Mouse (Mus musculus) adrenal gland, postnatal 25 days (tissue): Measurements from ENCODE around the gene Usp18. TPM values are rescaled to one million over a fixed set of nuclear protein-coding genes. Genes with fewer than 3 reads are reported as not detected.

ENCODE experiments used
- DNase-seq: peaks from one replicate; pipeline ENCODE4 v3.0.0; 2021; ENCODE audit warnings: mixed read lengths
- total RNA-seq: library from RNA; stranded (reverse); gene quantifications from 2 replicates; pipeline ENCODE4 v1.2.3, GENCODE M21; 2021

Usp18 gene
- total RNA-seq, 1 experiment from 2014 or later, result 2.2 TPM

- no peak for DNase-seq
These were observed 20.7 kb upstream of the Usp18 start for GRCm38 (mm10) chr6:121224993-121225392.

- no peak for DNase-seq
These were observed 19.7 kb upstream of the Usp18 start for GRCm38 (mm10) chr6:121226043-121226442.

DNA sequence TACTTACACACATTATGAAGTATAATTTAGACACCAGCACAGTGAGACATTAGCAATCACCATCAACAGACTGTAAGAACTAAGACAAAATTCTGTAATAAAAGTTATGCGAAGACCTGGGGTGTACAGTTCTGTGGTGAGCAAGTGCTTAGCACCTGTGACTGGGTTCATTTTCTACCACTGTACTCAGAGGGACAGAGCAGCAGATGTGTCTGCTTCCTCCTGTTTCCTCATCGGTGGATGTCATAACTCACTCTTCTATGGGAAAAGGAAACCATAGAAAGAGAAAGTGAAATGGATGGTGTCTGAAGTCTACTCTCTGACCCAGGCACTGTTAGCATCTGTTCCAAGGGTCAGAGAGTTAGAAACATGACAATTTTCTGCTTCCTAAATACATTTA lies 19.0 kb upstream of the Usp18 start:
- no peak for DNase-seq

GRCm38 (mm10) chr6:121228421-121228820 lies 17.3 kb upstream of the Usp18 start:
- no peak for DNase-seq

DNA sequence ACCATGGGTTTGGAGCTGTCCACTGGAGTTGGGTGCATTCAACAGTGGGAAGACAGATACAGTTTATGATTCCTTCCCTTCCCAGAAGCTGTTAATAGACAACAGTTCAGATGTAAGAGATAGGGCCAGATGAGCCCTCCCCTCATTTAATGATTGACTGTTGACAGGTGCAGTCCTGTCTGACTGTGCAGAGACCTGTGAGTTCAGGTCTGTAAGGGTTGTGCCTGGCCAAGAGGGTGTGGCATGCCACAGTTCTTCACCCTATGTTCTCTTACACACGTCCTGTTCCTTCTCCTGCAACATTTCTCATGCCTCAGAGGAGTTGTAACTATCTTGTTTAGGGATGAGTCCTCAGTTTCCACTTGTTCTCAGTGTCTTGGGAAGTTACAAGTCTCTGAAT lies 13.1 kb upstream of the Usp18 start:
- no peak for DNase-seq

- DNase-seq, result no peak
These were observed 9.3 kb upstream of the Usp18 start for GRCm38 (mm10) chr6:121236386-121236785.

- DNase-seq, result no peak
These were observed 7.5 kb upstream of the Usp18 start for GRCm38 (mm10) chr6:121238209-121238608.

GRCm38 (mm10) chr6:121241780-121242179 lies 3.9 kb upstream of the Usp18 start:
- DNase-seq, result no peak

DNA sequence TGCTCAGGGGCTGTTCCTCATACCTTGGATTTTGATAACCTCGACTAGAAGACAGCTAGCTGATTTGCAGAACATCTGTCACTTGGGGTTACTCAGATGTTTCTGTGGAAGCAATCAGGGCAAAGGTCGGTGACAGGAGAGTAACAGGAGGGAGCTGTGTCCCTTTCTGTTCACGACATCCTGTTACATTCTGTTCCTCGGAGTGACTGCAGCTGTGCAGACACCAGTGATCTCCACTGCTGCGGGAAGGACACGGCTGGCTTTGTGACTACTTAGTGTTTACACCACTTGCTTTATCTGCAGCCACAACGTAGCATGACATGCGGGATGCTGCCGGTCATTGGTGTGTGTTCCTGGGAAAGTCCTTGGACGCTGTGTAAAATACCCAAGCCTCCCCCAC lies 2.5 kb upstream of the Usp18 start:
- no peak for DNase-seq

DNA sequence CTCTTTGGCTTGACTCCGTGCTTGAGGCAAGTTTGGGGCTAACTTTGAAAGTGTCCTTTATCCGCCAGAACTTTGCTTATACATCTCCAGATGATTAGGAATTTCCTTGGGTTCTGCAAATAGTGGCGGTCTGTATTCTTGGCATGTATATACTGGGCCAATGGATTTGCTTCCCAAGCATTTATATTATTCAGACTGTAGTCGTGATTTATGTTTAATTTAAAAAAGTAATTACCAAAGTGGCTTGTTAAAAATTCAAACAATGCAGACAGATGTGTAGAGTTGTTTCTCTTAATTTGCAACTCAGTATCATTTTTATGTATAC lies 293 bp downstream of the Usp18 start:
- no peak for DNase-seq

GRCm38 (mm10) chr6:121250406-121250805 lies 4.7 kb downstream of the Usp18 start:
- DNase-seq, result no peak

DNA sequence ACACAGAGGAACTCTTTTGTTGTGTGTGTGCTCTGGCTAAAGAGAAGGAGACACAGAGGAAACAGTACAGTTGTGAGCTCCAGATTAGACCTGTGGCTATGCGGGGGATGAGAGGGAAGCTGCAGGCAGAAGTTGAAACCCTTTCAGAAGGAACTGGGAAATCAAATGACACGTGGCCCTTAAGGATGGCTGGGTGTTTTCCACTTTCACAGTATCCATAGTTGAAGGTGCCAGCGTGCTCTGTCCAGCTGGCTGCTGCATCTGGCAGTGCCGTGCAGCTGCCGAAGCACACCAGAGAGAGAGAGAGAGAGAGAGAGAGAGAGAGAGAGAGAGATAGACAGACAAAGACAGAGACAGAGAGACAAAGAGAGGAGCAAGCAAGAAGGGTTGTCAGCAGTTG lies 5.5 kb downstream of the Usp18 start:
- DNase-seq, result no peak

- peak; percentile 75 for DNase-seq
These were observed 14.8 kb downstream of the Usp18 start for GRCm38 (mm10) chr6:121260548-121260947.

GRCm38 (mm10) chr6:121261233-121261632 lies 15.5 kb downstream of the Usp18 start:
- no peak for DNase-seq

- DNase-seq, result no peak
These were observed 16.3 kb downstream of the Usp18 start for GRCm38 (mm10) chr6:121262004-121262403.

DNA sequence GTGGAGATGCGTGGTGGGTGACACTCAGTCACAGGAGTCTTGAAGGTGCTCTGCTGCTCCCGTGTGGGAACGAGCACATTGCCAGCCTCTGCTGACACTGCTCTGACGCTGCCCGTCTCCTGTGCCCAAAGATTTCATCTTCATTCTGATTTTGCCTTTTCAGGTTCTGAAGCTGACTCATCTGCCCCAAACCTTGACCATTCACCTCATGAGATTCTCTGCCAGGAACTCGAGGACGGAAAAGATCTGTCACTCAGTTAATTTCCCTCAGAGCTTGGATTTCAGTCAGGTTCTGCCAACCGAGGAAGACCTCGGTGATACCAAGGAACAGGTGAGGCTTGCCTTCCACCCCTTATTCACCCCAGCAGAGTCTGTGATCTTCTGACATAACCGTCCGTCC lies 16.8 kb downstream of the Usp18 start:
- DNase-seq, result no peak

GRCm38 (mm10) chr6:121270156-121270555 lies 24.4 kb downstream of the Usp18 start:
- DNase-seq, result no peak

DNA sequence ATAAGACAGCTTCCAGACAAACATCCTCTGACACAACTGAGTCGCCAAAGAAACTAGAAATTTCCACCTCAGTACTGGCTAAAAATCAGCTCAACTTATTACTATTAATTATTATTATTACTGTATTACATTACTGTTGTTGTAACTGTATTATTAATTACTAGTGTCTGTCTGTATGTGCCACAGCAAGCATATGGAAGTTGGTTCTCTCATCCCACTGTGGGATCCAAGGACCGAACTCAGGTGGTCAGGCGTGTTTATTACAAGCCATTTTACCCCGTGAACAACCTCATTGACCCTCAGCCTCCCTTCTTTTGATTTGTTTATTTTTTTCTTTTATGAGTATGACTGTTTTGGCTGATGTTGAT lies 26.0 kb downstream of the Usp18 start:
- DNase-seq, result no peak

GRCm38 (mm10) chr6:121272075-121272800 lies 26.5 kb downstream of the Usp18 start:
- DNase-seq, result peak; percentile 74

GRCm38 (mm10) chr6:121274356-121274755 lies 28.6 kb downstream of the Usp18 start:
- DNase-seq, result no peak

GRCm38 (mm10) chr6:121284132-121284531 lies 38.4 kb downstream of the Usp18 start:
- no peak for DNase-seq

DNA sequence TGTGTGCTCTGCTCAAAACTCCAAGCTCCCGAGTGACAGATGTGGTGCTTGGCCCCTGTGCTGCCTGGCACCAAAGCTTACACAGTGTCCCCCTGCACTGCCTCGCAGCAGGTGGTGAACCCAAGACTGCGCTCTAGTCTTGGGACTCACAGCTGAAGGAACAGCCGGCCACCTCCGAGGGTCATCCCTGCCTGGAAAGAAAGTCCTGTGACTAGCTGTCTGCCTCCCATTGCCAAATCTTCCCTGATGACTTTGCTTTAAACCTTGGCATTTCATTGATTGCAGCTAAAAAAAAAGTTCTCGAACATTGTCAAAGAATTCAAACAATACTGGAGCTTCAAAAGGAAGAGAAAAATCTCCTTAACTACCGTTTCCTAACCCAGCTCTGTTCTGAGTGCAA lies 53.6 kb downstream of the Usp18 start:
- peak; percentile 13 for DNase-seq

DNA sequence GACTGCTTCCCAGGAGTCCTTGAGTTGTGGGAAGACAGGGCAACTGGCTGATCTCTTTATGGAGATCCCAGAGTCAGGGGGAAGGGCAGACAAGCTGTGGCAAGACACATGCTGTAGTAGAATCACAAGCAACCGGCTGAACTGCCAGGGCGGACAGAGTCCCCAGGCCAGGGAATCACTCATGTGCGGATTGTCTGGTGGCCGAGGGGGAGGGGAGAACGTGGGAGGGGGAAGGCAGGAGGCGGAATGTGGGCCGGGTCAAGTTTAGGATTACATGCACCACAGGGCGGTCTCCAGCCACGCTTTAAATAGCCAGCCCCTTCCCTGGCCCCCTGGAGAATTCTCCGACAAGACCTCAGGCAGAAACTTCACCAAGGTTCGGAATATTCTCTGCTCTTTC lies 54.2 kb downstream of the Usp18 start, which contains the start of gene Slc6a13:
Slc6a13 (plus strand) TSS at position 274 of the 400 bp plus-strand sequence.
- DNase-seq, result peak; percentile 37

DNA sequence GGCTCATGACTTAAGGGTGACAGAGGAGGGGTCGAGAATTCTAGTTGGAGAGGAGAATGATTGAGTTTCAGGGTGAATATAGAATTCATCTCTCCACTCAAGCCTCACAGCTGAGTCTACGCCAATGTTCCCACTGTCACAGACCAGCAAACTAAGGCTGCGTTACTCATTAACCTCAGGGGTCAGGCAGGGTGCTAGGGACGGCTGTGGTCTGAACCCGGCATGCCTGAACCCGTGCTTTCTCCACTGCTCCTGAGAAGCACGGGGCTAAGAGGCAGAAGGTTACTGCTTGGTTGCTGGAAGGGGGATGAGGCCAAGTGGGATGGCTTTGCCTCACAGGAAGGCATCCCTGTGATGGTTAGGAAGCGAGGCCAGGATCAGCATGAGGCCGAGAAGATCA lies 54.8 kb downstream of the Usp18 start:
- no peak for DNase-seq
